Mouse (Mus musculus) forebrain, embryonic 16.5 days (tissue): ENCODE results near the gene Antxr2. TPM values are rescaled to one million over a fixed set of nuclear protein-coding genes. Genes with fewer than 3 reads are reported as not detected.

ENCODE experiments used
- ATAC-seq: fragments of 200-750 bp; cut with Nextera tagmentation; 2 replicates; pipeline ENCODE4 v1.8.0; 2017; ENCODE audit warnings: mild to moderate bottlenecking, moderate library complexity
- H3K27ac ChIP-seq: fragments of 300-500 bp; sonication (generic); 2 replicates; pipeline ENCODE4 v1.5.1; 2014; ENCODE audit warnings: low read length, control low read depth
- H3K27me3 ChIP-seq: fragments of 300-500 bp; sonication (generic); replicated peaks from 2 replicates; pipeline ENCODE4 v1.6.1; 2014; ENCODE audit warnings: low read length; ENCODE audit not compliant: control insufficient read depth, insufficient read depth
- H3K36me3 ChIP-seq: fragments of 300-500 bp; sonication (generic); 2 replicates; pipeline ENCODE4 v1.6.1; 2014; ENCODE audit not compliant: control insufficient read depth, insufficient read depth
- H3K4me1 ChIP-seq: fragments of 300-500 bp; sonication (generic); replicated peaks from 2 replicates; pipeline ENCODE4 v1.6.1; 2014; ENCODE audit warnings: low read length; ENCODE audit not compliant: control insufficient read depth, insufficient read depth
- H3K4me2 ChIP-seq: fragments of 300-500 bp; sonication (generic); 2 replicates; pipeline ENCODE4 v1.6.1; 2014; ENCODE audit warnings: mild to moderate bottlenecking, low read length, control low read depth
- H3K4me3 ChIP-seq: fragments of 300-500 bp; sonication (generic); replicated peaks from 2 replicates; pipeline ENCODE4 v1.5.1; 2014; ENCODE audit warnings: mild to moderate bottlenecking, low read length, control low read depth
- H3K9ac ChIP-seq: fragments of 300-500 bp; sonication (generic); replicated peaks from 2 replicates; pipeline ENCODE4 v1.6.1; 2014; ENCODE audit warnings: low read depth, low read length, control low read depth
- H3K9me3 ChIP-seq: fragments of 300-500 bp; sonication (generic); 2 replicates; pipeline ENCODE4 v1.6.1; 2016; ENCODE audit warnings: low read length; ENCODE audit not compliant: control insufficient read depth
- WGBS: fragments of 180-500 bp; shearing (Covaris S2); extraction: QIAGEN DNeasy Blood & Tissue Kit; methylation state at CpG from one replicate; pipeline ENCODE4 v1.1.7; 2014; 5-methylcytosine and 5-hydroxymethylcytosine counted together
- polyA plus RNA-seq: library from polyadenylated mRNA; unstranded; fragments of >200 nt; fragmentation: Nextera tagmentation; extraction: Ambion mirVana; gene quantifications from 2 replicates; pipeline ENCODE4 v1.2.1, GENCODE M21; 2015

Gene Antxr2
- polyA plus RNA-seq, 1 experiment from 2014 or later = 4.1 TPM

DNA sequence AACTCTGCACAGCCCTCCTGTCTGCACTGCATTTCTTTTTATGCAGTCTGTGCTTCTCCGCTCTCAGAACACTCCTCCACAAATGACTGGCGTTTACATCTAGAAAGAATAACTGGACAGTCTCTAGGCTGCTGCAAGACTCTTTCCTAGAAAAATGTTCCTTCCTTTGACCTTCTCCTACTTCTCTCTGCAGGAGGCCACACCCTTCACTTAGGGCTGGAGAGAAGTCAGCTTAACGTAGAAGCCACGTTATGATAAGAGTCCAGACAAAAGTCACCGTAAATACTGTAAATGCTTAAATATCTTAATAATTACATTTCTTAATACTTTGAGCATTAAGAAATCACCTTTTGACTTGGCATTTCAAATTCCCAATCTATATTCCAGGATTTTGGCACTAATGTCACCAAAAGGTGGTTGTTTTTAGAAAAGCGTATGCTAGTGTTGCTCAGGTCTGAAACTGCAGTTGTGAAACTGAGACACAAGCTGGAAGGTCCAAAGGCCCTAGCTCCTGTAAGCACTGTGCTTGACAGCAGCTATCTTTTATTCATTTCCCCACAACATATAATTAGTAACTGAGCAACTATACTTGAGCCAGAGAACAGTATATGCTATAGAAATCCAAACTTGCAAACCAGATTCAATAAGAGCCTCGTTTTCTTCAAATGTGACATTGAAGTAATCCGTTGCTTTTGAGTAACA lies 3.0 kb downstream of the Antxr2 start:
- H3K4me2 ChIP-seq = no peak overlapping the region

DNA sequence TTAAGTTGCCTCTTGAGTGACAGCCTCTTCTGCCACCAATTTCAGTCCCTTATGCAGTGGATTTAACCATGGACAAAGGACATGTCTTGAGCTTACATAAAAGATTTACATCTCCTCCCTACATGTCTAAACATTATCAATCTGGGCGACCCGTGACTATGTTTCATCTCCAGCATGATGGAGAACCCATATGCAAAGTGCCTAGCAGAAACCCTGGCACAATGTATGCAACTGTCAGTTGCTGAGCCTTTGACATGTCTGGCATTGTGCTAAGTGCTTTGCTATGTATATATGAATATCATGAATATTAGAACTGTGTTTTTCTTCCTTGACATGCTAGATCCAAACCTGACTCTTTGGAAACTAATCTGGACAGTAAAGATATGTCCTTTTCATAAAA lies 4.9 kb downstream of the Antxr2 start:
- ATAC-seq = no peak
- Histone ChIP-seq H3K9ac (no peak overlapping the region), H3K36me3 (no peaks in the 10 kb centered on the region), H3K4me1 (peaks cover 15% of the 10 kb centered on the region), H3K4me2 (no peak overlapping the region), H3K27me3 (no peaks in the 10 kb centered on the region), H3K4me3 (no peak overlapping the region), H3K27ac (no peak overlapping the region), H3K9me3 (no peaks in the 10 kb centered on the region)
- whole genome bisulfite sequencing = 63% methylated on average over 2 of the region's 2 CpGs

More for the DNA sequence above, 3.0 kb downstream of the Antxr2 start:
- Histone ChIP-seq H3K9ac (no peak overlapping the region), H3K27me3 (0 out of 2 replicates have a peak, but pooled peaks cover 3% of the 10 kb centered on the region), H3K4me1 (peaks cover 15% of the 10 kb centered on the region), H3K4me3 (no peak overlapping the region), H3K27ac (no peak overlapping the region), H3K36me3 (no peaks in the 10 kb centered on the region), H3K9me3 (peaks cover 3% of the 10 kb centered on the region; the same call in 1 of the 2 replicates)
- 63% methylated on average over 8 of the region's 8 CpGs for WGBS
- no peak for ATAC-seq

DNA sequence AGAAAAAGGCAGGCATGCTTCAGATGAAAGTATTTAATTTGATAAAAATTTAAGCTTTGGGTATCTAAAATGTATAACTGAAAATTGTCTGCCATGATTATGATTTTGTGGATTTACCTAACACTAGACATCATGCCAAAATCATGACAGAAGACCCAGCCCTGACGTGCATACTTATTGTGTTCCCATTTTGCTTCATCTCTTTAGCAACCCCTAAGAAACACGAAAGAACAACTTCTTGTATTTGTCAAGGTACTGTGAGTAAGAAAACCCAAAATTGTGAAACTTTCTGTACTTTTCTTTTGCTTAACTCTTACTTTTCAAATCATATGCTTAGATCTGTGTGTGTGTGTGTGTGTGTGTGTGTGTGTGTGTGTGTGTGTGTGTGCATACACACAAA lies 6.3 kb downstream of the Antxr2 start:
- no peak overlapping the region for H3K9ac ChIP-seq
- H3K9me3 ChIP-seq = no peaks in the 10 kb centered on the region
- H3K27me3 ChIP-seq = no peaks in the 10 kb centered on the region
- ATAC-seq = no peak
- H3K36me3 ChIP-seq = no peaks in the 10 kb centered on the region
- H3K4me2 ChIP-seq = no peak overlapping the region
- 89% methylated on average over 2 of the region's 2 CpGs for WGBS
- peaks cover 7% of the 10 kb centered on the region; the same call in 1 of the 2 replicates for H3K4me1 ChIP-seq
- no peak overlapping the region for H3K4me3 ChIP-seq
- H3K27ac ChIP-seq = no peak overlapping the region

- H3K36me3 ChIP-seq = no peaks in the 10 kb centered on the region
- H3K4me2 ChIP-seq = no peak overlapping the region
- no peaks in the 10 kb centered on the region for H3K9me3 ChIP-seq
- 89% methylated on average over 4 of the region's 4 CpGs for whole genome bisulfite sequencing
- ATAC-seq = no peak
- no peaks in the 10 kb centered on the region for H3K27me3 ChIP-seq
- no peaks in the 10 kb centered on the region for H3K4me1 ChIP-seq
- no peak overlapping the region for H3K4me3 ChIP-seq
- H3K27ac ChIP-seq = no peak overlapping the region
- no peak overlapping the region for H3K9ac ChIP-seq
These were observed 9.3 kb downstream of the Antxr2 start for GRCm38 (mm10) chr5:98021518-98021917.

DNA sequence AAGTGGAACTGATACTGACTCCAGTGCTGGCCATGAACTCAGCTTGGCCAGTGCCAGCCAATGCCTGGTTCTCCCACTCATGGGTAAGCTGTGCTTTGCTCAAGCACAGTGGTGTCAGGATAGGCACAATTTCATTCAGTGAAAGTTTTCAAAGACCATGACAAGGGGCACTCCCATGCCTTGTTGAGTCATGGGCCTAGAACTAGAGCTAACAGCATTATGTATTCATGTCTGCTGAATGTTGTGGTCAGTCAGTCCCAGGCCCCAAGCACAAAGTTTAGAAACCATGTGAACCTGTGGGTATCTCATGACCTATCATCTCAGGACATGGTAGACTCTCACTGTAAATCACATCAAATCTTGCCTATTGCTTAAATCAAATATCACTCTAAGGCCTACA lies 10.2 kb downstream of the Antxr2 start:
- H3K4me2 ChIP-seq = no peak overlapping the region
- no peak overlapping the region for H3K27ac ChIP-seq
- no peaks in the 10 kb centered on the region for H3K36me3 ChIP-seq
- no peaks in the 10 kb centered on the region for H3K4me1 ChIP-seq
- no peak overlapping the region for H3K9ac ChIP-seq
- H3K27me3 ChIP-seq = no peaks in the 10 kb centered on the region
- ATAC-seq = no peak
- no peak overlapping the region for H3K4me3 ChIP-seq
- no peaks in the 10 kb centered on the region for H3K9me3 ChIP-seq

GRCm38 (mm10) chr5:98019396-98019795 lies 11.4 kb downstream of the Antxr2 start:
- no peak for ATAC-seq
- 81% methylated on average over 1 of the region's 1 CpGs for WGBS

DNA sequence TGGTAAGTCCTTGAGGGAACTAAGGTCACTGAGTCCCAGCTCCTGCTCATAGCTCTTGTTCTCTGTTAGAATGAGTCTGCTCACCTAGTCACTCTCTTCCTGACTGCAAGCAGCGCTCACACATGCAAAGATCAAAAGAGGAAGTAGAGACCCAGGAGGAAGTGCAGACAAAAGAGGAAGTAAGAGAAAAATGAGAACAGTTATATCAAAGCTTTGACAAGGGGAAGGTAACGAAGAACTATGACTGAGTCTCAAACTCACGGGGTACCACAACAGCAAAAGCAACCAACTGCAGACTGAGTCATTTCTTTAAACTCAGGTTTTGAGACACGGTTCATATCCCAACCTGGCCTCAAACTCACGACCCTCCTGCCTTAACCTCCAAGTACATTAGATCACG lies 12.7 kb downstream of the Antxr2 start:
- Histone ChIP-seq H3K9ac (no peak overlapping the region), H3K36me3 (no peaks in the 10 kb centered on the region), H3K4me1 (no peaks in the 10 kb centered on the region), H3K27me3 (no peaks in the 10 kb centered on the region), H3K9me3 (no peaks in the 10 kb centered on the region), H3K4me2 (no peak overlapping the region), H3K4me3 (no peak overlapping the region), H3K27ac (no peak overlapping the region)
- ATAC-seq = no peak
- WGBS = 90% methylated on average over 6 of the region's 6 CpGs

More at GRCm38 (mm10) chr5:98019396-98019795, 11.4 kb downstream of the Antxr2 start:
- Histone ChIP-seq H3K36me3 (no peaks in the 10 kb centered on the region), H3K4me1 (no peaks in the 10 kb centered on the region), H3K9ac (no peak overlapping the region), H3K4me2 (no peak overlapping the region), H3K27ac (no peak overlapping the region), H3K4me3 (no peak overlapping the region), H3K9me3 (no peaks in the 10 kb centered on the region), H3K27me3 (no peaks in the 10 kb centered on the region)

- Histone ChIP-seq H3K9ac (no peak overlapping the region), H3K9me3 (no peaks in the 10 kb centered on the region), H3K4me1 (no peaks in the 10 kb centered on the region), H3K27ac (no peak overlapping the region), H3K4me3 (no peak overlapping the region), H3K4me2 (no peak overlapping the region), H3K36me3 (no peaks in the 10 kb centered on the region), H3K27me3 (no peaks in the 10 kb centered on the region)
- 88% methylated on average over 20 of the region's 20 CpGs for WGBS
- no peak for ATAC-seq
These were observed 14.3 kb downstream of the Antxr2 start for GRCm38 (mm10) chr5:98016247-98017203.

- 98% methylated on average over 8 of the region's 8 CpGs for whole genome bisulfite sequencing
- H3K27me3 ChIP-seq = no peaks in the 10 kb centered on the region
These were observed 25.1 kb downstream of the Antxr2 start for GRCm38 (mm10) chr5:98005751-98006150.

More at GRCm38 (mm10) chr5:98005751-98006150, 25.1 kb downstream of the Antxr2 start:
- Histone ChIP-seq H3K9me3 (no peaks in the 10 kb centered on the region), H3K9ac (no peak overlapping the region), H3K4me1 (no peaks in the 10 kb centered on the region), H3K27ac (no peak overlapping the region), H3K4me2 (no peak overlapping the region), H3K4me3 (no peak overlapping the region), H3K36me3 (no peaks in the 10 kb centered on the region; the same call in 1 of the 2 replicates)
- ATAC-seq = no peak
